Mouse (Mus musculus) C2C12 (cell line): ENCODE results near the gene Gpc6.

Experiments used
- CEBPB ChIP-seq: IDR thresholded peaks from one replicate; pipeline ENCODE4 v1.6.1; 2011; ENCODE audit warnings: low read depth, mild to moderate bottlenecking, control low read depth, moderate library complexity
- CTCF ChIP-seq: IDR thresholded peaks from one replicate; pipeline ENCODE4 v1.5.1; 2011; ENCODE audit not compliant: control insufficient read depth, insufficient read depth, insufficient read length

- TF ChIP-seq CTCF = no peak
- TF ChIP-seq CEBPB = no peak
These were observed 882.7 kb downstream of the Gpc6 start for GRCm38 (mm10) chr14:117807846-117808245.
